Mouse (Mus musculus): ENCODE data around the gene Zfp352. TPM values are rescaled to one million over a fixed set of nuclear protein-coding genes. Genes with fewer than 3 reads are reported as not detected.
"Not testable (repeated sequence)": the region's sequence is repeated elsewhere in the genome, so short reads cannot be mapped to it uniquely, and the experiment has no call there.

Gene Zfp352
- total RNA-seq (2021): not detected

- DNase-seq (ENCODE audit: low spot score in 2 of 2): no peak
- intact Hi-C loops (cut with DNase I): no loop called here
Measured at GRCm38 (mm10) chr4:90218520-90218919, at the start of gene Zfp352. Gene Zfp352 (plus strand): TSS chr4:90218820.

- DNase-seq (ENCODE audit: low spot score in 2 of 2): no peak
- intact Hi-C loops (cut with DNase I): no loop called here
Measured at GRCm38 (mm10) chr4:90170890-90171483, 47.6 kb upstream of the Zfp352 start.

GRCm38 (mm10) chr4:90174036-90174435 is 44.6 kb upstream of the Zfp352 start:
- no peak for DNase-seq (ENCODE audit: low spot score in 2 of 2)
- intact Hi-C loops (cut with DNase I): no loop called here

GRCm38 (mm10) chr4:90203421-90203820 is 15.2 kb upstream of the Zfp352 start:
- DNase-seq (ENCODE audit: low spot score in 2 of 2): no peak
- intact Hi-C loops (cut with DNase I): no loop called here

GRCm38 (mm10) chr4:90211475-90211874 is 7.1 kb upstream of the Zfp352 start:
- DNase-seq (ENCODE audit: low spot score in 2 of 2): no peak
- intact Hi-C loops (cut with DNase I): no loop called here

GRCm38 (mm10) chr4:90212076-90212475 is 6.5 kb upstream of the Zfp352 start:
- intact Hi-C loops (cut with DNase I): no loop called here
- DNase-seq (ENCODE audit: low spot score in 2 of 2): no peak

- intact Hi-C loops (cut with DNase I); DNase-seq (ENCODE audit: low spot score in 2 of 2): not testable (repeated sequence)
Measured at GRCm38 (mm10) chr4:90235646-90236045, 17.0 kb downstream of the Zfp352 start.

- DNase-seq (ENCODE audit: low spot score in 2 of 2): no peak
- intact Hi-C loops (cut with DNase I): no loop called here
Measured at GRCm38 (mm10) chr4:90269781-90270180, 51.2 kb downstream of the Zfp352 start.

All from left cerebral cortex, postnatal 36 days (tissue).